Mouse (Mus musculus) adrenal gland, postnatal 4 days (tissue): ENCODE data around the gene Hsd11b2. TPM values are rescaled to one million over a fixed set of nuclear protein-coding genes. Genes with fewer than 3 reads are reported as not detected.
A peak's percentile ranks its signal among the peaks of the same experiment; 100 is the strongest.

Source experiments
- DNase-seq, 2 experiments: peaks; one replicate each; pipeline ENCODE4 v3.0.0; 2021 to 2022; ENCODE audit warnings: low spot score in 2 of 2, mixed read lengths in 2 of 2
- long read RNA-seq, 2 experiments: library from polyadenylated mRNA; stranded (forward); transcript quantifications; one replicate each; pipeline ENCODE4 v2.0.0; 2021
- total RNA-seq, 2 experiments: library from RNA; stranded (reverse); gene quantifications; 2 replicates each; pipeline ENCODE4 v1.2.3; 2021

Hsd11b2 gene
- total RNA-seq, result 10 to 100 TPM in 1 of 2 experiments, 1 to 10 TPM in 1; 3.7 to 15.0 TPM
- long read RNA-seq, experiment 1, partial matches to known transcripts, result 0 of 4 reads
- long read RNA-seq, experiment 1, other reads (novel, unspliced or antisense), result 0 of 4 reads
- long read RNA-seq, experiment 2, transcript Hsd11b2-201 (5 exons, 1,840 nt), result major isoform, 13 of 21 reads
- long read RNA-seq, experiment 2, partial matches to known transcripts, result 7 of 21 reads
- long read RNA-seq, experiment 2, other reads (novel, unspliced or antisense), result 1 of 21 reads

DNA sequence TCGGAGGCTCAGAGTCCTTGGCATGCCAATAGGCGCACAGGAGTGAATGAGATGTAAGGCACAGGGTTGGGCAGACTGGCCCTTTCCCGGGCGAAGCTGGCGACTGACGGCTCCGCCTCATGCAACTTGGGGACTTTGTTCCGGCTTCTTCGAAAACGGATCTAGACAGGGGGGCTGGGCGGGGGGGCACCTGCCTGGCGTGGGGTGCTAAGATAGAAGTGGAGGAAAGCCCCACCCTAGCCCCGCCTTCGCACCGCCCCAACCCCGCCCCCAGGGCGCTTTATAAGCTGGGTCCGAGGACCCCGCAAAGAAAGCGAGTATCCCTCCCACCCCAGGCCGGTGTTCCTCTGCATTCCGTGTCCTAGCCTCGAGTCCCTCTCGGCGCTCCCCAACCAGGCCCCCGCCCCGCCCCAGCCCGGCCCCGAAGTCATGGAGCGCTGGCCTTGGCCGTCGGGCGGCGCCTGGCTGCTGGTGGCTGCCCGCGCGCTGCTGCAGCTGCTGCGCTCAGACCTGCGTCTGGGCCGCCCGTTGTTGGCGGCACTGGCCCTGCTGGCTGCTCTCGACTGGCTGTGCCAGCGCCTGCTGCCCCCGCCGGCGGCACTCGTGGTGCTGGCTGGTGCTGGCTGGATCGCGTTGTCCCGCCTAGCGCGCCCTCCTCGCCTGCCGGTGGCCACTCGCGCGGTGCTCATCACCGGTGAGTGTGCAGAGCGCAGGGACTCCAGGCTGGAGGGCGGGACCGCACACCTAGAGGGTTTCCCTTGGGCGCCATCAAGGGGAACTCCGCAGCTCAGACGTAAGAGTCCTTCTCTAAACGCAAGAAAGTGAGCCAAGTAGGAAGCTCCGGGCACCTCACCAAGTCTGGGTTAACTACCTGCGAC is at the start of gene Hsd11b2:
Hsd11b2 (plus strand) TSS at position 320 of the 878 bp plus-strand sequence.
- DNase-seq, result no peak

DNA sequence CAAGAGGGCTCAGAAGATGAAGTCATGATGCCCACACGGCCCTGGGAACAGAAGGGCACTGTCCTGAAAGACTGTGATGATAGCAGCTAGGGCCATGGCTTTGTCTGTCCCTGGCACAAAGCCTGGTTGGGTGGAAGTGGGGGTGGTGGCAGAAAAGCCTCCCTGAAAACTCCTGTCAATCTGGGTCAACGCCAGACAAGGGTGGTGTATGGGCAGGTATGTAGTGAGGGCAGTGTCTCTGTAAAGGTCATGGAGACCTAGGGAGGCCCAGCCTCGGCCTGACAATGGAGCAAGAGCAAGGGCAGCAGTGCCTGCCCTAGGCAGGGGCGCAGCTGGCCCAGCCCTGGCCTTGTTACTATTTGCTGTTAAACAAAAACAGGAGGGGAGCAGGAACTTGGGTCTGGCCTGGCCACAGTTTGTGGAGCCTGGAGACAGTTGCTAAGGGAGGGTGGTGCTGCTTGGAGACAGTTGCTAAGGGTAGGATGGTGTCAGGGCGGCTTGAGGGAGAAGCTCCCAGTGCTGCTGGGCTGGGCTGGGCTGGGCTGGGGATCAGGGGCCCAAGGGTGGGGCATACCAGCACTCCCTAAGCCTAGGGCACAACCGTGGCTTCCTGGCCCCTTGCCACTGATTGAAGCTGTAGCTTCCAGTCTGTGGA is 49.4 kb upstream of the Hsd11b2 start:
- DNase-seq, result no peak

DNA sequence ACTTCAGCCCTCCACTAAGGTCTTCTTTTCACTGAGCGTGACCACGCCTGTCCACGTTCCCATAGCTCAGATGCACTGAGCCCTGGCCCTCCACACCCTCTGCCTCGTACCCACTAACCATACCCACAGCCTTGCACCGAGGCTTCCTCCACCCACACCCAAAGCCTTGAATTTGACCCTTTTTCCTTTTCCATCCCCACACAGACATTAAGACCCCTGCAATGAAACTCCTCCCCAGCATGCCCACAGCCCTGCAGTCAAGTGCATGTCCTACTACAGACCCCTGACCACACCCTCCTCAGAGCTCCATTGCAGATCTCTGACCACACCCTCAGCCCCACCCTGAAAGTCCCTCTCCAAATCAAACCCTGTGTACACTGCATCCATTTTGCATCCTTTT is 48.7 kb upstream of the Hsd11b2 start:
- no peak for DNase-seq

DNA sequence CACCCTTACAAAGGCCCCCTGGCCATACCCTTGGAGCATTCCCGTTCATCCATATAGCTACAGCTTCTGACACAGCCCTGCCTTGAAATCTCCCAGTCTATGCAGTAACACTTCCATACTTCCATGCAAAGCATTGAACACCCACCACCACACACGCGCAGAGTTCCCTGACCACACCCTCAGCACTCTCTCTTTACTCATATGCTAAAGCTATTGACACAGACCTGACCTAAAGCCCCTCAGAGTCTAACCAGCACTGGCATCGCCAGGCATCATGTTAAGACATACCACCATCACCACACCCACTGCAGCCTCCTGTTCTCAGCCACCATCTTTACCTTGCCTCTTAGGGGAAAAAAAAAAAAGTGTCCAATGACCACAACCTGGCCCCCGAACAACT is 48.3 kb upstream of the Hsd11b2 start:
- DNase-seq, result no peak

DNA sequence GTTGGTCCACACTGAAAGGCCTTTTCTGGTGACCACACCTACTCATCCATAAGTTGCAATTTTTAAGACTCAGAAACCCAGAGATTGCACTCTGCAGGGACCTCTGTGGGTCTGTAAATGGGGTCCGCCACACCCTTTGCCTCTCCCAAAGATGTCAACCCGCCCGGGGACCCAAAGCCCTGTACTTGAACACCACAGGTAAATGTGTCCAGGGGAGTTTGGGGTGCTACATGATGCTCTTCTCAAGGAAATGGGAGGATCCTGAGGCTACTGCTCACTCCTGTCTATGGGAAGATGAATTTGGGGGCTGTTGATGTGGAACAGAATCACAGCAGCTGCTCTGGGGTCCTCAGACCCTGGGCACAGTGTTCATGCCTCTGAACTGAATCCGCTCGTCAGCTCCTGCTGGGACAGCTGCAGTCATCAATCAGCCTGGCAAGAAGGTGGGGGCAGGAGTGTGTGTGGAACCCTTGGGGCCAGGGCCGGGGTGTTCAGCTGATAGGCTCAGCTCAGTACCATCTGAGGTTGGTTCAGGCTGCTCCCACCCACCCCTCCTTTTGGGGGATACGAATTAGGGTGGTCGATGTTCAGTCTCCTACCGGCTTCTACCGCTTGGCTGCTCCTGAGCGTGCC is 47.8 kb upstream of the Hsd11b2 start:
- DNase-seq, result no peak

DNA sequence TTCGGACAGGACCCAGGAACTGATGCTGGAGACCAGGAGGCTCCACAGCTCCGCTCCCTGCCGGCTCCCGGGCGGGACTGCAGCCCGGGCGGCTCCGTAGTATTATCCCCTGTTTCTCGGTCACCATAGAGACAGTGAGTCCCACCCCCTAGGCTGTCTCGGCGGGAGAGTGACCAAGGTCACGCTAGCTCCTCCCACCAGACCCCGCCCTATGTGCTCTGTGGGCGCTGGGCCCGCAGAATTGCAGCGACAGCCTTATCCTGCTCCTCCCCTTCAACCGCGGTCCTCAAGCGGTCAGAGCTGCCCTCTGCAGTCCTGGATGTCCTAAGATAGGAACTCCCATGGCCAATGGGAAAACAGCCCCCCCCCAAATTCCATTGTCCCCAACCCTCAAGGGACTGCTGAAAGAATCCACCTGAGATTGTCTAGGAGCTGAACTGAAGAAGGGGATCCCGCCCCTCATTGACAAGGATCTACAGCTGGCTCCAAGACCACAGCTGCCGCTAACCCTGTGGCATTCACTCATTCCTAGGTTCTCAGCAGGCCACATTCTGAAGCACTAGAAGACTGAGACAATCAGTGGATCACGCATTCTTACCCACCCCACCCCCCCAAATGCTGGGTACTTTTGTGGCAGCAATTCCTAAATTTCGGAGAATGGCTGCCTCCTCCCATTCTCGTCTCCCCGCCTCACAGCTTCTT is 47.1 kb upstream of the Hsd11b2 start, which contains the start of gene Tppp3:
Tppp3 (minus strand) TSS at position 213 of the 702 bp plus-strand sequence.
- peak; percentile 65 to 78 for DNase-seq

DNA sequence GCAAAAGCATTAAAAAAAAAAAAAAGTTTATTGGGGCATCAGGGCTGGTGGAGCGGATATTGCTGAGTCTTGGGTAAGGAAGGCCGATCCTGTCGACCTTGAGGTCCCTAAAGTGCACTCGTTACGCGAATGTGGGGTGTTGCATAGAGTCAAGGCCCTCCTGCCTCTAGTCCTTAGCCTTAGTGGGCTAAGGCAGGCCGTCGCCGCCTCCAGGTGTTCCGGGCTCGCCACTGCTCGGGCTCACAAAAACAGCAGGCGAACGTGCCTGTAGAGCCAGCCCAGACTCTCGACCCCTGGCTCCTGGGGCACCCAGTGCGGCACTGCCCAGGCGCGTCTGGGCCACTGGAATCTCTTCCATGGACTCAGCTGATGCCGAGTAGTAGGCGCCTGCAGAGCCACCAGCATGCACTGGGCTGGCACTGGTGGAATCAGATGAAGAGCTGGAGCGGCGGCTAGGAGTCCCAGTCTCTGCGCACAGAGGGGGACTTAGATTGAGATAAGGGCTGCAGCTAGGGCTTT is 46.1 kb upstream of the Hsd11b2 start:
- DNase-seq, result no peak

DNA sequence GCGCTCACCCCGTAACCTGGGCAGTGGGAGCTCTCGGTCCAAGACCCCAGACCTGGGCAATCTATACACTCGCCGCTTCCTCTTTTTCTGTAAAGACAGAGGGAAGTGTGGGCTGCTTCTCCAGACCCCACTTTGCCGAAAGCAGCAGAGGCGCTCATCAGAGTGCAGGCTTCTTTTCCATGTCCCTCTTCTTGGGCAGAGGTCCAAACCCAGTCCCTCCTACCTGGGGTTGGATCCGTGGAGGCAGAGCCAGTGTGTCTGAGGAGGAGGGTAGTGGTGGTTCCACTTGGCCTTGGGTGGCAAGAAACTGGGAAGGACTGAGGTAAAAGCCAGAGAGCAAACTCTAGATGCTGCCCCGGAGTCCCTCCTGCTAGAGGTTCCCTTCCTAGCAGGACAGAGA is 45.6 kb upstream of the Hsd11b2 start:
- DNase-seq, result no peak

DNA sequence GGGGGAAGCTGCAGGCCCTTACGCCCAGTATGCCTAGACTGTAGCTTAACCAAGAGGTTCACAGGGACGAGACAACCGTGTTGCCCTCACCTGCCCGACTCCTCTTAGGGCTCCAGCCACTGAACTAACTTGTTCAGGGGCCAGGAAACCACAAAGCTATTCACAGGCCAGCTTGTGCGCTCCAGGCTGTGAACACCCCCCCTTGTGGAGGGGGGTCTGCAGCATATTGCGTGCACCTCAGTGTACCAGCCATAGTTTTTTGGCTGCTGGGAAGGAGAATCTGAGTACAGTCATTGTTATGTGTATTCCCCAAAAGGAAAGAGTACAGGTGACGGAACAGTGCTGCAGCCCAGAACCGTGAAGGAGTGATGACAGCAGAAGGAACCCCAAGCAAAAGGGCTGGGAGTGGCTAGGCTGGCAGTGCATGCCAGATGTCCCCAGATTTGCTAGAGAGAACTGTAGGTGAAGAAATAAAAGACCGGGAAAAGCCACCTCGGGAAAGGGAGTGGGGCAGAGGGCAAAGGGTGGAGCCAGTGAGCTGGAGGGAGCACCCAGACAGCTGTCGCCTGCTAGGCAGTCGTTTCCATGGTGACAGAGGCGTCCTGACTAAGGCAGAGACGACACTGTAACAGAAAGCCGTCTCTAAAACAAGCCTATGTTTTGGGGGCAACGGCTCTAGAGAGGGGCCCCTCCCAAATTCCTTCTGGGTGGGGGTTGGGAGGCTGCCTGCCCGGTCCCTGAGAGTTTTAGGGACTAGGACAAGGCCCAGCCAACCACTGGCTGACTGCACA is 44.5 kb upstream of the Hsd11b2 start:
- DNase-seq, result no peak

DNA sequence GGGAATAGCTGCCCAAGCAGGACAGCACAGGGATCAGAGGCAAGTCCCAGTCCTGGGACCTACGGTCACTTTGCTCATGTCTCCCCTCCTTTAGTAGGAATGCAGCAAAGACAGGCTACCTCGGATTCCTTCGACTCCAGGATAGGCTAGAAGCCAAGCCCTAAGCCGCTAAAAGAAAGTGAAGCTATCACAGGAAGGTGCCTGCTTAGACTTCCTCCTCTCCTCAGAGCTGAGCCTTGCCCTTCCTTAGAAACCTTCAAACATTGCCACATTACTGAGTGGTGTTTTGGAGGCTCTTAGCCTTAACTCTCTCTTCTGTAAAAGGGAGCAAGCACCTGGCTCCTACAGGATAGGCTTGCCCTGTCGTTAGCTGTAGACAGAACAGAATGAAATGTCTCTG is 43.9 kb upstream of the Hsd11b2 start:
- DNase-seq, result no peak

DNA sequence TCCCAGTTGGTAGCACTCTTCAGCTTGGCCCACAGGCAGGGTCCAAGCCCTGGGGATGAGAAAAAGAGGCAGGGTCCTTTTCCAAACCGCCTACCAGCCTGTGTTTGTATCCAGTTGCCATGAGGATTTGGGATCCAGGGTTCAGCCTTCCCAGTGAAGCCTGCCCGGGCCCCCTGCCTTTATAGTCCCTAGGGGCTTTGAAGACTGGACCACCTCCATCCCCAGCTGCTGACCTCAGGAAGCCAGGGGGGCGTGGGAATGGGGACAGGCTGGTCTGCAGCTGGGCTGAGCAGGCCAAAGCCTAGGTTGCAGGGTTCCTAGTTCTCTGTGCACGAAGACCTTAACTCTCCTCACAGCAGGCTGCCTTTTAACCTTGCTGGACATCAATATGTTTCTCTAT is 43.3 kb upstream of the Hsd11b2 start:
- no peak for DNase-seq

DNA sequence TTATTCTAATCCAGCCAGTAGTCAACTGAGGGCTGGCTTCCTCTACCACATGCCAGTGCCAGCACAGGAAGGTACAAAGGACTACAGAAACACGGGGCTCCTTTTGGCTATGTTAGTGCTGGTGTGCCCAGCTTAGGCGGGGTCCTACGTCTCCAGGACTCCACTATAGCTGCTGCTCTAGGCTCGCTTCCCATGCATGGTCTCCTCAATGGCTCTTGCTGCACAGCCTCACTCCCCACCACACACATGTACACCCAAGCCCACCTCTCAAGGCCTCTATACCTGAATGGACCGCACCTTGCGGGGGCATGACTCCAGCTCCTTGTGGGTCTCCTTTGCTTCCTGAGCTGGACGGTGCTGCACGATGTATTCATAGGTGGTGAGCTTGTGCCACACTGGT is 42.8 kb upstream of the Hsd11b2 start:
- DNase-seq, result no peak

DNA sequence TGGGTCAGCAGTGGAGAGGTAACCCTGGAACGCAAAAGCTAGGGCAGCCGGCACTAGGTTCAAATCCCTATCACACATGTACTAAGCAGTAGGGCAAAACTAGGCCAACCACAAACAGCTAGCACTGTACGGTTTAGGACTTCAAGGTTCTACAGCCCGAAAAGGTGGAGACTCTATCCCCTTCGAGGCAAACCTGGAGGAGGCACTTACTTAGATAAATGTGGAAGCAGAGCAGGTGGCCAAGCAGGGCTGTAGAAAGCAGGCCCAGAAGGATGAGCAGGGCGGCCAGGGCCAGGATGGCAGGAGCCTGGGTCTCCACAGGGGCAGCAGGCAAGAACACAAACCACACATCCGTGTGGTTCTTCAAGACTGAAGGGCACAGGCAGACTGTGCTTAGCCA is 42.4 kb upstream of the Hsd11b2 start:
- DNase-seq, result no peak

DNA sequence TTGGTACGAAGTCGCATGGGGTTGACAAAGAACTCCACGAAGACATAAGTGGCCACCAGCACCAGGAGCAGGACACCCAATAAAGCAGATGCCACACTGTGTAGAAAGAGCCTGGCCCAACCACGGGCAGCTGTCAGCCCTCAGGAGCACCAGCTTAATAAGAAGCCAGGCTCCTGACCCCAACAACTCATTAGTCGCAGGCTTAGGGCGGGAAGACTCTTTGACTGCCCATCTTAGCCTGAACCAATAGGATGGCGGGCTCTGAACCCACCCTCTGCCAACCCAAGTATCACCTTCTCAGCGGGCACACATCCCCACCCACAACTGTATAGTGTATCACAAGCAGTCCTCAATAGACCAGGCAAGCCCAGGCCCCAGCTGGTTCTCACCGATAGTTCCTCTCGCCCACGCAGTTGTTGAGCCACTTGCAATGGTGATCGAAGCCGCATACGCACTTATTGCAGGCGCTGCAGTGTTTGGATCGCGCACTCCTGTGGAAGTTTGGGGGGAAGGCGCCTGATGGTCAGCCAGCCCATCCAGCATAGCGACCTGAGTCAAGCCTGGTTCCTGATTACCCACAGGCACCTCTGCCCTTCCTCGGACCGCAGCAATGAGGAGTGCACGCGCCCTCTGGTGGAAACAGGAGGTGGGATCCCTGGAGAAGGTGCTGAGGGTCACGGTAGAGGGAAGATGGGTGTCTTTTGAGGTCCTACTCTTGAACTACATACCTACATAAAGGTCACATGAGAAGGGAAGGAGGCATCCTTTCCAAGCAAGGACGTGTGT is 41.7 kb upstream of the Hsd11b2 start:
- no peak for DNase-seq

DNA sequence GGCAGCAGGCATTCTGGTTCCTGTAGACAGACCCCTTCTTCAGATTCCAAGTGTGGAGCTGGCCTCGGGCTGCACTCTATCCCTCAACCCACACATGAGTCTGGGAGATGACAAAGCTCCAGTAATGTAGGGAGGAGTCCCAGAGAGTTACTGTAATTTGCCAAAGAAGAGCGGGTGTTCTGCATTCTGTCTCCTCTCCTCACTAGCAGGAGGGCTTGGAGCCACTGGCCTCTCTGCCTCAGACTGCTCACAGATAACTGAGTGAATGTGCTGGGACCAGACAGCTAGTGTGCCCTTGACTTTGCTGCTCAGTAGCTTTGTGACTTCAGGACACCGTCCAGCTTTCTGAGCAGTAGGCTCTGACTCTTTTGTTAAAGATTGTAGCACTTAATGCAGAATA is 40.8 kb upstream of the Hsd11b2 start:
- no peak for DNase-seq

DNA sequence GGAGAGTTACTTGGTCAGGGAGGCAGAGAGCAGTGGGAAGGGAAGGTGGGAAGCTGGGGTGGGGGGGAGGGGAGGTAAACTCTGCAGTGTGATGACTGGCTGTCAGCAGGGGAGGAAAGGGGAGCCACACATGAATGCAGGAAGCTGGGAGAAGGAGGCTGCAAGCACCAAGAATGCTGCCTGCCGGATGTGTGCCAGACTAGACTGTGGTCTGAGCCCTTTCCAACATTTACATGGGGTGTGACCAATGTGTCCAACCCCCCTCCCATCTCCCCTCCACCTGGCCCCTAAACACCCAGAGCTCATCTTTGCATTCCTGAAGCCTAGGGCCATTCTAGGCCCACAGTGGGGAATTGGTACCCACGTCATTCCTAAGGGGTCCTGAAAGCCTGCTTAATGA is 37.5 kb upstream of the Hsd11b2 start:
- no peak for DNase-seq

DNA sequence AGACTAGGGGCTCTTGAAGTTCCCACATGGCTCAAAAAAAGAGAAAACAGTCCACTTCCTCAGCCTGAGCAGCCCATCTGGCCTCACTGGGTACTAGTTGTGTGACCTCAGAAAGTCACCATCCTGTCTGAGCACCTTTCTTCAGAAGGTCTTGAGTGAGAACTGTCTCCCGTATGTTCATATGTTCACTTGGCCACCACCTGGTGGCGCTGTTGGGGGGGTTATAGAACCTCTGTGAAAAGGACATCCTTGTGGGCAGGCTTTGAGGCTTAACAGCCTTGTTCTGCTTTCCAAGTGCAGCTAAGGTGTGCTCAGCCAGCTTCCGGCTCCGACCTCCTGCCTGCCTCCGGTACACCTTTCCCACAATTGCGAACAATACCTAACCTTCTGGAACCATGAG is 37.1 kb upstream of the Hsd11b2 start:
- DNase-seq, result no peak

DNA sequence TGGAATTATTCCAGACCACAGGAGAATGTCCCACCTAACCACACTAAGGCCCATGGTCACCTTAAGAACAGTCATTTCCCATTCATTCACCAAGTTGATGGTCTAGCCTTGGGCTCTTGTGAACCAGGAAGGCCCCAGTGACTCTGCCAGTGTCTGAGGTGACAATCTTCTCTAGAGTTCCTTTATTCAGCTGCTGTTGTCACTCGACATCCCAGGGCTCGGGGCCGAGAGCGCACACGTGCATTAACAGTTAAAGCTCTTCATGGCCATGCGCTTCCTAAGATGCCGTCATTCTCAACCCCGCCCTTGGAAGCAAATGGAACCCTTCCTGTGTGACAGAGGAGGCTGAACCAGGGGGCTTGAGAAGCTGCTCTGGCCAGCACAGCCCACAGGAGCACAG is 36.4 kb upstream of the Hsd11b2 start:
- DNase-seq, result no peak
